Comparison of ENCODE assay signal across 7 mouse cellular contexts in genomic region chr5:106695681-106696395, GRCm38 (mm10). TPM values are rescaled to one million over a fixed set of nuclear protein-coding genes. Genes with fewer than 3 reads are reported as not detected.
A peak's percentile ranks its signal among the peaks of the same experiment; 100 is the strongest.
DNase-seq lines count a peak whose midpoint lies in the region; ATAC-seq and TF ChIP-seq lines count a peak whose summit lies in the region.

No protein-coding gene starts in this region.

- no peaks in the 10 kb centered on the region for H3K27me3 ChIP-seq in forebrain, embryonic 16.5 days (replicated peaks; ENCODE audit: control insufficient read depth, insufficient read depth, low read length)
- no peaks in the 10 kb centered on the region for H3K27me3 ChIP-seq in hindbrain, embryonic 13.5 days
- H3K27me3 ChIP-seq in limb, embryonic 11.5 days (ENCODE audit: control insufficient read depth, insufficient read depth, low read length) = no peaks in the 10 kb centered on the region
- no peaks in the 10 kb centered on the region for H3K27me3 ChIP-seq in midbrain, embryonic 11.5 days (ENCODE audit: control insufficient read depth, insufficient read depth, low read length)

- peak overlapping the region; percentile 94 for H3K27ac ChIP-seq in bone marrow, adult 2 months (ENCODE audit: control insufficient read depth, insufficient read depth, low read depth, low read length, poor library complexity)
- H3K27ac ChIP-seq in forebrain, embryonic 16.5 days (ENCODE audit: low read length) = peak overlapping the region; percentile 97
- H3K27ac ChIP-seq in hindbrain, embryonic 13.5 days = peak overlapping the region; percentile 99
- peak overlapping the region; percentile 100 for H3K27ac ChIP-seq in limb, embryonic 11.5 days (replicated peaks; ENCODE audit: low read depth, low read length)
- H3K27ac ChIP-seq in midbrain, embryonic 11.5 days (ENCODE audit: low read depth, low read length) = peak overlapping the region; percentile 99

- WGBS in bone marrow, adult 2 months = under 1% methylated on average over 63 of the region's 63 CpGs
- WGBS in forebrain, embryonic 16.5 days = 0% methylated on average over 62 of the region's 63 CpGs
- 1% methylated on average over 56 of the region's 63 CpGs for WGBS in hindbrain, embryonic 13.5 days
- under 1% methylated on average over 61 of the region's 63 CpGs for WGBS in limb, embryonic 11.5 days
- under 1% methylated on average over 32 of the region's 63 CpGs for WGBS in midbrain, embryonic 11.5 days

- H3K4me1 ChIP-seq in bone marrow, adult 2 months (ENCODE audit: control insufficient read depth, insufficient read depth, low read length) = no peaks in the 10 kb centered on the region; the same call in 1 of the 2 replicates
- peaks cover 24% of the 10 kb centered on the region for H3K4me1 ChIP-seq in forebrain, embryonic 16.5 days (replicated peaks; ENCODE audit: control insufficient read depth, insufficient read depth, low read length)
- H3K4me1 ChIP-seq in hindbrain, embryonic 13.5 days (replicated peaks) = peaks cover 37% of the 10 kb centered on the region
- H3K4me1 ChIP-seq in limb, embryonic 11.5 days (ENCODE audit: control insufficient read depth, insufficient read depth, low read length) = 0 out of 2 replicates have a peak, but pooled peaks cover 3% of the 10 kb centered on the region
- peaks cover 20% of the 10 kb centered on the region for H3K4me1 ChIP-seq in midbrain, embryonic 11.5 days (ENCODE audit: control insufficient read depth, insufficient read depth, low read length)

- peak overlapping the region; percentile 91 for H3K4me3 ChIP-seq in bone marrow, adult 2 months (replicated peaks; ENCODE audit: control insufficient read depth, low read depth, low read length)
- peak overlapping the region; percentile 80 for H3K4me3 ChIP-seq in forebrain, embryonic 16.5 days (replicated peaks; ENCODE audit: low read length)
- peak overlapping the region; percentile 84 for H3K4me3 ChIP-seq in hindbrain, embryonic 13.5 days
- H3K4me3 ChIP-seq in limb, embryonic 11.5 days (ENCODE audit: low read depth, low read length) = peak overlapping the region; percentile 84
- peak overlapping the region; percentile 81 for H3K4me3 ChIP-seq in midbrain, embryonic 11.5 days (ENCODE audit: low read depth, low read length)

- no peak for TF ChIP-seq CTCF in bone marrow, adult 2 months (IDR thresholded peaks at IDR 0.05; ENCODE audit: control insufficient read depth, insufficient read depth, low read length)

- H3K36me3 ChIP-seq in forebrain, embryonic 16.5 days (ENCODE audit: control insufficient read depth, insufficient read depth) = no peaks in the 10 kb centered on the region
- H3K36me3 ChIP-seq in hindbrain, embryonic 13.5 days = no peaks in the 10 kb centered on the region
- H3K36me3 ChIP-seq in limb, embryonic 11.5 days (ENCODE audit: control insufficient read depth, insufficient read depth, low read length) = no peaks in the 10 kb centered on the region; the same call in 1 of the 2 replicates
- no peaks in the 10 kb centered on the region for H3K36me3 ChIP-seq in midbrain, embryonic 11.5 days (ENCODE audit: control insufficient read depth, insufficient read depth, low read length)

- ATAC-seq in forebrain, embryonic 16.5 days = peak; percentile 89
- peak; percentile 93 for ATAC-seq in hindbrain, embryonic 13.5 days (ENCODE audit: low FRiP score)
- ATAC-seq in limb, embryonic 11.5 days (ENCODE audit: insufficient number of reproducible peaks, low FRiP score, low TSS enrichment, low read depth) = peak; percentile 89
- ATAC-seq in midbrain, embryonic 11.5 days (ENCODE audit: low FRiP score) = peak; percentile 91

- peak overlapping the region; percentile 96 for H3K9ac ChIP-seq in forebrain, embryonic 16.5 days (replicated peaks; ENCODE audit: low read depth, low read length)
- peak overlapping the region; percentile 93 for H3K9ac ChIP-seq in hindbrain, embryonic 13.5 days
- peak overlapping the region; percentile 98 for H3K9ac ChIP-seq in limb, embryonic 11.5 days (ENCODE audit: low read length)
- peak overlapping the region; percentile 99 for H3K9ac ChIP-seq in midbrain, embryonic 11.5 days (ENCODE audit: low read length)

- H3K9me3 ChIP-seq in forebrain, embryonic 16.5 days (ENCODE audit: control insufficient read depth, low read length) = no peaks in the 10 kb centered on the region
- H3K9me3 ChIP-seq in hindbrain, embryonic 13.5 days = no peaks in the 10 kb centered on the region
- H3K9me3 ChIP-seq in limb, embryonic 11.5 days (ENCODE audit: control insufficient read depth, low read length) = no peaks in the 10 kb centered on the region
- no peaks in the 10 kb centered on the region for H3K9me3 ChIP-seq in midbrain, embryonic 11.5 days (ENCODE audit: control insufficient read depth, low read length)

- peak; percentile 64 for DNase-seq in MN1 (ENCODE audit: low spot score)
- DNase-seq in limb, embryonic 11.5 days (ENCODE audit: low spot score) = no peak
- peak; percentile 96 for DNase-seq in midbrain, embryonic 11.5 days (ENCODE audit: low spot score, missing footprints)
- peak; percentile 58 to 60 for DNase-seq in spleen, postnatal 36 days (ENCODE audit: low spot score in 2 of 2)

- TF ChIP-seq POLR2A in bone marrow, adult 2 months (IDR thresholded peaks at IDR 0.05; ENCODE audit: borderline replicate concordance, control insufficient read depth, low read depth, low read length) = peak; percentile 21; the same call in 1 of the 2 replicates

- peak overlapping the region; percentile 91 for H3K4me2 ChIP-seq in forebrain, embryonic 16.5 days (ENCODE audit: low read length)
- peak overlapping the region; percentile 82 for H3K4me2 ChIP-seq in hindbrain, embryonic 13.5 days
- H3K4me2 ChIP-seq in limb, embryonic 11.5 days (ENCODE audit: low read depth, severe bottlenecking) = peak overlapping the region; percentile 67
- H3K4me2 ChIP-seq in midbrain, embryonic 11.5 days = peak overlapping the region; percentile 72

RNA-seq across cellular contexts. Expression of gene Zfp644, which starts 1.2 kb away (rescaled TPM):
- polyA plus RNA-seq in bone marrow, adult 2 months (2011; ENCODE audit: insufficient read depth, insufficient read length, low replicate concordance, missing spikeins) = 16.5 and 29.5 TPM in 2 replicates
- polyA plus RNA-seq in forebrain, embryonic 16.5 days (2015; fragmentation: Nextera tagmentation; extraction: Ambion mirVana) = 79.1 and 85.8 TPM in 2 replicates
- polyA plus RNA-seq in hindbrain, embryonic 13.5 days (2015; fragmentation: Nextera tagmentation; extraction: Ambion mirVana) = 75.5 and 82.1 TPM in 2 replicates
- polyA plus RNA-seq in limb, embryonic 11.5 days (2014; fragmentation: Nextera tagmentation; extraction: Ambion mirVana) = 84.6 and 90.7 TPM in 2 replicates
- polyA plus RNA-seq in midbrain, embryonic 11.5 days (2014; fragmentation: Nextera tagmentation; extraction: Ambion mirVana) = 77.6 and 89.9 TPM in 2 replicates
